Mouse (Mus musculus) granulocyte monocyte progenitor cell, adult 5-6 weeks (primary cell): Measurements from ENCODE around the gene Tbx3. TPM values are rescaled to one million over a fixed set of nuclear protein-coding genes. Genes with fewer than 3 reads are reported as not detected.

Experiments
- ATAC-seq: replicated peaks from 2 replicates; pipeline ENCODE4 v1.8.0; 2016; ENCODE audit warnings: mild to moderate bottlenecking, moderate TSS enrichment, inconsistent platforms; ENCODE audit not compliant: poor library complexity, severe bottlenecking
- total RNA-seq, 2 experiments: library from RNA; stranded (forward) in 1 of 2; stranded (reverse) in 1 of 2; fragments of 200-712, 200-1000 nt in 1 of 2; fragments of >200 nt in 1 of 2; fragmentation: Nextera tagmentation in 1 of 2; gene quantifications; 2 replicates each; pipeline ENCODE4 v1.2.3; 2014 to 2017

The Tbx3 gene
- total RNA-seq, 2 experiments from 2014 or later = not detected

DNA sequence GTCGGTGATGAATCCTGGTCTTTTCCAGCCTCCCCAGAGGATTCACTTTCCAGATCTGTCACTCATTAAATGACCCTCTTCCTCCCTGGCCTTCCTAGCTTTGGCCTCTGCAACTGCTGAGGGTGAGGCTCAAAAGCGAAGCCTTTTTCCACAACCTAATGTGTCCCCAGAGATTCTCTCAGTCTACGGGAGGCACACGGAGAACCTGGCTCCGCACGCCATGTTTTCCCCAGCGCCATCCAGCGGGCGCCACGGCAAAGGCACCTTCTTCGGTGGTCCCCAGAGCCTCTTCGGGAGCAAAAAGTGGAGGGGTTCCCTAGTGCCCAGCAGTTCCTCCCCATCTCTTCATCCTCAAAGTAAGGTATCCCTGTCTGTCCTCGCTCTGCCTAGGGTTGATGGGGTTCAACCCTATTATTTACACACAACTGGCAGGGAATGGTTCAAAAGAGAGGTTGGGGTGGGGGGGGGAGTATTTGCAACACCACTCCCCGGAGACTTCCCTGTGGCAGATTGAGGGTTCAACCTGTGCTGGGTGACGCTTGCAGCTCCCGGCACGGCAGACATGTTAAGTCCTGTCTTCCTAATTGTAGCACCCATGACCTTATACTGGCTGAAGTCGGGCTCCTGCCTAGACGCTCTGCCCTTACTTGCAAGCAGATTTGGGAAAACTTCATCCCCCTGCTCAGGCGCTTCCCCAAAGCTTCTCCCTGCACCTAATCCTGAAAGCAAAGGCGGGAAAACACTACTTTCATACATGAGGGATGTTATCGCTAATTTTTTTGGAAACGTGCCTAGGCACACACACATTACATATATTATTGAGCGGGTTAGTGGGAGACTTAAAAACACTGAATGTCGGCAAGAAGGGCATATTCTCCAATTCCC lies 9.7 kb upstream of the Tbx3 start:
- ATAC-seq = no peak

- no peak for ATAC-seq
Observed at GRCm38 (mm10) chr5:119661474-119661873, 9.0 kb upstream of the Tbx3 start.

- no peak for ATAC-seq
Observed at GRCm38 (mm10) chr5:119662326-119662725, 8.1 kb upstream of the Tbx3 start.

DNA sequence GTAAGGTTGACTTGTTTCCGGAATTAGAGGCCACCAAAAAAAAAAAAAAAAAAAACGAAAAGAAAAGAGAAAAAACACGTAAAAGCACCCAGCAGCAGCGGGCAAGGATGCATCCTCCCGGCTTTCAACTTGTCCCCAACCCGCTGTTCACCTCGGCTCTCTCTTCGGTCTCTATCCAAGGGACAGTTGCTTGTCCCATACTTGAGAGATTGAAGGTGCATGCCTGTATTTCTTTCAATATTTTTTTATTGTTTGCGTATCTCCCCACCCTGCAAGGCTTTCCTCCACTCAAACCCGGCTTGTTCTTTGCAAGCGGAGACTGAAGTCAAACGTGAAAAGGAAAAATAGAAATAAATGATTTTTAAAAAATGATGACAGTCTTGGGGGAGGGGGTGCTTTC lies 7.7 kb upstream of the Tbx3 start:
- ATAC-seq = no peak

- no peak for ATAC-seq
Observed at GRCm38 (mm10) chr5:119663241-119663640, 7.2 kb upstream of the Tbx3 start.

DNA sequence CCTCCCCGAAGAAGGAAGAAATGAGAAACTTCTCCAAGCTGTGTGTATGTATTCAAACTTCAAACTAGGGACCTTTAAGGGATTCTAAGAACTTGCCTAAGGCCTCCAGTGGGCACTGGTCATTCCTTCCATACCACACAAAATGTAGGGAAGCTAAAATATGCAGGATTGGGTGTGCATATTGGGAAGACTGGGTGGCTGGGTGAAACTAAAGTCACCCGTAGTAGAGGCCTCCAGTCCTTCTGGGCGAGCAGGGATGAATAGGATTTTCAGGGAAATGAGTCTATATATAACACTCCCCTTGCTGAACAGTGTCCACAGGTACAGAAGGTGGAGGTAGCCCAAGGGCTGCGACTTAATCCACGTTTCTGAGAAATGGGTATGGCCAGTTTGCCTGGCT lies 6.7 kb upstream of the Tbx3 start:
- ATAC-seq = no peak

GRCm38 (mm10) chr5:119665739-119666138 lies 4.7 kb upstream of the Tbx3 start:
- no peak for ATAC-seq

- no peak for ATAC-seq
Observed at GRCm38 (mm10) chr5:119667356-119667940, 3.0 kb upstream of the Tbx3 start.

DNA sequence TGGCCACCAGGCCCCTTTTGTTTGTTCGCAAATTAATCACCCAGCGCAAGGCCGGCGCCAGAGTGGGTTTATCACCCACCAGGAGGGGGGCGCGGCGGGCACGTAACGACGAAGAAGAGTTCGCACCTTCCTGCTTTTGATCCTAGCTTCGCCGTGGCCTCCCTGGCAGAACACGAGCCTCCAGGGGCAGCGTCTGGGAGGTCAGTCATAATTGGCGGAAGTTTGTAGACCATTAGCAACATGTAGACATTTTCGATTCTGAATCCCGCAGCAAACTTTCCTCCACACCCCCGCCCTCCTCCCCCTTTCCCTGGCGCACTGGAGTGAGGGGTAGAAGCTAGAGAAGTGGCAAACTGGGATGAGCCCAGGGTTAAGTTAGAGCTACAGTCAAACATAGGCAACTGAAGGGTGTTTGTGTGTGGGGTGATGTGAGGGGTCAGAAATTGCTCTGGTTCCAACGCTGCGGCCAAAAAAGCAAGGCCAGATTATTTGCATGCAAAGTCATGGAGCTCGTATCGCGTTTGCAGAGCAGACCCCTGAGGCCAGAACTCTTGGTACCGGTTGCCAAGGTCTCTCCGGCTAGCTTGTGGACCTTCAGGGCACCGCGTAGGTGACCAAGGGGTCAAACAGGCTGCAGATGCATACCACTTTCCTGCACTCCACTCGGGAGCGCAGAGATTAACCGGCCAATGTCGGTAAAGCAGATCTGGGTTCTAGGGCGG lies 2.1 kb upstream of the Tbx3 start:
- no peak for ATAC-seq

- no peak for ATAC-seq
Observed at GRCm38 (mm10) chr5:119668913-119669411, 1.5 kb upstream of the Tbx3 start.

- ATAC-seq = 0 out of 2 replicates have a peak, but pooled peaks have one; percentile 3
Observed at GRCm38 (mm10) chr5:119669741-119670565, 516 bp upstream of the Tbx3 start.

GRCm38 (mm10) chr5:119671124-119671801 lies 794 bp downstream of the Tbx3 start:
- no peak for ATAC-seq

GRCm38 (mm10) chr5:119671965-119672347 lies 1.5 kb downstream of the Tbx3 start:
- no peak for ATAC-seq

DNA sequence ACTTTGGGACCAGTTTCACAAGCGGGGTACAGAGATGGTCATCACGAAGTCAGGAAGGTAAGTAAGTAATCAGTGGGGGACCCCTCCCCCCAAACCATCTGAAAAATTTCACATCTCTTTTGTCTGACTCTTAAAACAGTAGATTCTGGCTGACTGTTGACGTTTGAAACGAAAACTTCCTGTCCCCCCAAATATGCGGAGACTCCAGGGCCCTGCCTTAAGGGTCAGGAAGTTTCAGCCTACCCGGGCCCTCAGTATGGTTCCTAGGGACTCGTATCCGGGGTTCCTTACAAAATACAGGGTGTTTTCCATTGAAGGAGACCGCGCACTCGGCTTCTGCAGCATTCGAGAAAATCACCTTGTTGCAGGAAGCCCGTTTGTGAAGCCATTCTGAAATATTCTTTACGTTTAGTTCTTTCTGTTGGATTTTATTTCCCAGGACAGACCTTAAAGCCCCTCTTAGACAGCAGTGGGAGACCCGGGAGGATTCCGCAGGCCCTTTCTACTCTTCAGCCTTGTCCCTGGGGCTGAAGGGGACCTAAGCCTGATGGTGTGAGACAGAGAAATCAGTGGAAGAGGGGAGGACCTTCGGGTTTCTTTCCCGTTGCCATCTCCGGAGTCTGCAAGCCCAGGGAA lies 2.0 kb downstream of the Tbx3 start:
- no peak for ATAC-seq

- no peak for ATAC-seq
Observed at GRCm38 (mm10) chr5:119672984-119673600, 2.6 kb downstream of the Tbx3 start.

GRCm38 (mm10) chr5:119673716-119674605 lies 3.5 kb downstream of the Tbx3 start:
- no peak for ATAC-seq

GRCm38 (mm10) chr5:119674606-119675330 lies 4.3 kb downstream of the Tbx3 start:
- ATAC-seq = no peak
